ENCODE assay signal across 11 mouse cellular contexts in genomic region chr6:55680974-55681373, GRCm38 (mm10). TPM values are rescaled to one million over a fixed set of nuclear protein-coding genes. Genes with fewer than 3 reads are reported as not detected.
A peak's percentile ranks its signal among the peaks of the same experiment; 100 is the strongest.
DNase-seq lines count a peak whose midpoint lies in the region.
"Had no signal": no experiment of that assay in that cellular context is flagged by ENCODE, and none has a peak within 500 bp of the region (broad histone marks: within the 10 kb centered on the region; RNA-seq: fewer than 3 reads in every experiment).

TSS of gene Neurod6 (minus strand) at chr6:55681263.

- DNase-seq in cerebellum, adult 11-12 months, result peak; percentile 18
- DNase-seq in cerebellum, adult 11 months, result no peak
- DNase-seq in frontal cortex, postnatal 10 days (ENCODE audit: low spot score in 2 of 2), result peak; percentile 64 to 67
- DNase-seq in left cerebral cortex, adult 18-20 months (ENCODE audit: low spot score in 2 of 2), result peak; percentile 69 to 78
- DNase-seq in right cerebral cortex, postnatal 10 days (ENCODE audit: low spot score in 2 of 2), result peak; percentile 79 to 92
- no peak for DNase-seq in ovary, postnatal 10 days (ENCODE audit: low spot score)
- DNase-seq in adrenal gland, adult 18-20 months (ENCODE audit: low spot score in 2 of 2), result no peak
- no peak for DNase-seq in kidney, adult 18-20 months
- DNase-seq: gastrocnemius, postnatal 10 days; kidney, adult 11 months; thymus, postnatal 36 days had no signal

RNA-seq across cellular contexts. Expression of gene Neurod6, which starts in this region (rescaled TPM):
- 10 to 100 TPM; 57.8 to 65.8 TPM for total RNA-seq in left cerebral cortex, adult 18-20 months (2021)
- total RNA-seq in adrenal gland, adult 18-20 months (2021), result not detected

Comparison
In these comparisons a context has a peak if more than half of its experiments do, and no peak if none do; other contexts are left out.
1. RNA of gene Neurod6 (total RNA-seq): 57.8 to 65.8 TPM in left cerebral cortex, adult 18-20 months; not detected in adrenal gland, adult 18-20 months; every median in the first group is over 10 times any median in the second.
2. DNase-seq: peak in cerebellum, adult 11-12 months (single experiment), frontal cortex, postnatal 10 days (2 of 2), left cerebral cortex, adult 18-20 months (2 of 2) and right cerebral cortex, postnatal 10 days (2 of 2); none in cerebellum, adult 11 months (single experiment), ovary, postnatal 10 days (single experiment), adrenal gland, adult 18-20 months (0 of 2) and kidney, adult 18-20 months (single experiment).